In genomic region chr19:53850166-53850922, GRCm38 (mm10) we compare ENCODE assay signal across 8 mouse cellular contexts. TPM values are rescaled to one million over a fixed set of nuclear protein-coding genes. Genes with fewer than 3 reads are reported as not detected.
DNase-seq lines count a peak whose midpoint lies in the region; ATAC-seq and TF ChIP-seq lines count a peak whose summit lies in the region.

No protein-coding gene starts in this region.

- 0 out of 2 replicates have a peak overlapping the region, but pooled peaks have one; percentile 13 for H3K27ac ChIP-seq in neural tube, embryonic 13.5 days (replicated peaks)
- H3K27ac ChIP-seq in heart, adult 2 months, result peak overlapping the region; percentile 72
- peak overlapping the region; percentile 2; the same call in 1 of the 2 replicates for H3K27ac ChIP-seq in intestine, postnatal 0 days (ENCODE audit: low read depth, low read length)
- peak overlapping the region; percentile 86 for H3K27ac ChIP-seq in lung, embryonic 14.5 days (ENCODE audit: low read depth)
- peak overlapping the region; percentile 87 for H3K27ac ChIP-seq in stomach, postnatal 0 days (replicated peaks)

- H3K9ac ChIP-seq in neural tube, embryonic 13.5 days, result no peak overlapping the region
- H3K9ac ChIP-seq in heart, adult 2 months (ENCODE audit: low read depth, low read length), result no peak overlapping the region
- H3K9ac ChIP-seq in intestine, postnatal 0 days (ENCODE audit: low read depth, low read length), result no peak overlapping the region
- H3K9ac ChIP-seq in lung, embryonic 14.5 days, result no peak overlapping the region
- H3K9ac ChIP-seq in stomach, postnatal 0 days (ENCODE audit: low read length), result 0 out of 2 replicates have a peak overlapping the region, but pooled peaks have one; percentile 1

- no peak for DNase-seq in neural tube, embryonic 10.5 days (ENCODE audit: extremely low spot score, low spot score)
- peak; percentile 58 to 69 for DNase-seq in cerebellum, postnatal 36 days
- peak; percentile 70 to 79 for DNase-seq in heart, adult 2 months
- peak; percentile 86 for DNase-seq in lung, embryonic 14.5 days
- peak; percentile 83 for DNase-seq in stomach, postnatal 0 days (ENCODE audit: low spot score)

- no peaks in the 10 kb centered on the region for H3K79me2 ChIP-seq in heart, adult 2 months (replicated peaks; ENCODE audit: control insufficient read depth, insufficient read depth, low read length)

- H3K9me3 ChIP-seq in neural tube, embryonic 13.5 days, result no peaks in the 10 kb centered on the region
- H3K9me3 ChIP-seq in intestine, postnatal 0 days (ENCODE audit: control insufficient read depth), result no peaks in the 10 kb centered on the region
- no peaks in the 10 kb centered on the region for H3K9me3 ChIP-seq in lung, embryonic 14.5 days (ENCODE audit: low read depth, low read length)
- H3K9me3 ChIP-seq in stomach, postnatal 0 days (ENCODE audit: control insufficient read depth, low read length), result no peaks in the 10 kb centered on the region

- no peak for TF ChIP-seq CTCF in heart, adult 2 months (IDR thresholded peaks at IDR 0.05)
- TF ChIP-seq CTCF in intestine, postnatal 0 days (IDR thresholded peaks at IDR 0.05; ENCODE audit: low read depth), result no peak
- no peak for TF ChIP-seq CTCF in lung, embryonic 14.5 days (IDR thresholded peaks at IDR 0.05; ENCODE audit: low read depth)
- no peak for TF ChIP-seq CTCF in stomach, postnatal 0 days (IDR thresholded peaks at IDR 0.05; ENCODE audit: low read depth)

- TF ChIP-seq EP300 in heart, adult 2 months (IDR thresholded peaks at IDR 0.05; ENCODE audit: insufficient read depth, low read depth, low read length), result peak; percentile 77; the same call in 1 of the 2 replicates
- peak; percentile 40 for TF ChIP-seq EP300 in stomach, postnatal 0 days (optimal IDR thresholded peaks at IDR 0.05)

- WGBS in neural tube, embryonic 13.5 days, result 60% methylated on average over 18 of the region's 18 CpGs
- WGBS in heart, adult 2 months, result 19% methylated on average over 18 of the region's 18 CpGs
- WGBS in intestine, postnatal 0 days, result 38% methylated on average over 18 of the region's 18 CpGs
- 24% methylated on average over 18 of the region's 18 CpGs for WGBS in lung, embryonic 14.5 days
- 25% methylated on average over 18 of the region's 18 CpGs for WGBS in stomach, postnatal 0 days

- H3K4me1 ChIP-seq in neural tube, embryonic 13.5 days (replicated peaks), result peaks cover 42% of the 10 kb centered on the region
- H3K4me1 ChIP-seq in heart, adult 2 months (ENCODE audit: control insufficient read depth, insufficient read depth, low read length), result peaks cover 21% of the 10 kb centered on the region
- peaks cover 9% of the 10 kb centered on the region; the same call in 1 of the 2 replicates for H3K4me1 ChIP-seq in intestine, postnatal 0 days (replicated peaks; ENCODE audit: control insufficient read depth, insufficient read depth, low read length)
- H3K4me1 ChIP-seq in lung, embryonic 14.5 days (ENCODE audit: insufficient read depth), result peaks cover 25% of the 10 kb centered on the region
- peaks cover 22% of the 10 kb centered on the region for H3K4me1 ChIP-seq in stomach, postnatal 0 days (replicated peaks; ENCODE audit: control insufficient read depth, insufficient read depth)

- intact Hi-C loops in heart, adult 2 months (cut with DNase I), result loop anchor here (5.0 kb wide), 1 partner anchor 52 kb away; no protein-coding TSS in a partner anchor

- H3K36me3 ChIP-seq in neural tube, embryonic 13.5 days, result no peaks in the 10 kb centered on the region
- peaks cover 22% of the 10 kb centered on the region for H3K36me3 ChIP-seq in heart, adult 2 months (ENCODE audit: control insufficient read depth, insufficient read depth, low read length)
- H3K36me3 ChIP-seq in intestine, postnatal 0 days (ENCODE audit: control insufficient read depth, insufficient read depth), result no peaks in the 10 kb centered on the region
- H3K36me3 ChIP-seq in lung, embryonic 14.5 days (ENCODE audit: insufficient read depth), result no peaks in the 10 kb centered on the region
- H3K36me3 ChIP-seq in stomach, postnatal 0 days (ENCODE audit: control insufficient read depth, insufficient read depth, low read length), result no peaks in the 10 kb centered on the region

- no peak overlapping the region for H3K4me3 ChIP-seq in neural tube, embryonic 13.5 days
- H3K4me3 ChIP-seq in heart, adult 2 months, result no peak overlapping the region
- H3K4me3 ChIP-seq in intestine, postnatal 0 days (ENCODE audit: low read depth, low read length), result no peak overlapping the region
- H3K4me3 ChIP-seq in lung, embryonic 14.5 days (ENCODE audit: low read depth, low read length), result no peak overlapping the region
- H3K4me3 ChIP-seq in stomach, postnatal 0 days (ENCODE audit: low read depth, low read length), result no peak overlapping the region

- H3K27me3 ChIP-seq in neural tube, embryonic 13.5 days, result peaks cover 49% of the 10 kb centered on the region
- no peaks in the 10 kb centered on the region for H3K27me3 ChIP-seq in heart, adult 2 months (ENCODE audit: control insufficient read depth, insufficient read depth, low read length)
- H3K27me3 ChIP-seq in intestine, postnatal 0 days (replicated peaks; ENCODE audit: control insufficient read depth, insufficient read depth, low read length), result no peaks in the 10 kb centered on the region
- no peaks in the 10 kb centered on the region for H3K27me3 ChIP-seq in lung, embryonic 14.5 days (ENCODE audit: insufficient read depth, low read length)
- no peaks in the 10 kb centered on the region for H3K27me3 ChIP-seq in stomach, postnatal 0 days (ENCODE audit: control insufficient read depth, insufficient read depth, low read length)

- no peak; the same call in 1 of the 2 replicates for TF ChIP-seq POLR2A in heart, adult 2 months (IDR thresholded peaks at IDR 0.05; ENCODE audit: insufficient read depth, low read depth, low read length)

- ATAC-seq in neural tube, embryonic 13.5 days (ENCODE audit: low read depth), result no peak
- no peak for ATAC-seq in intestine, postnatal 0 days
- ATAC-seq in lung, embryonic 14.5 days (ENCODE audit: insufficient read depth), result peak; percentile 64
- ATAC-seq in stomach, postnatal 0 days (ENCODE audit: low FRiP score, low TSS enrichment), result peak; percentile 36
- no peak for ATAC-seq in granulocyte monocyte progenitor cell, adult 5-6 weeks (replicated peaks; ENCODE audit: poor library complexity, severe bottlenecking)

- 0 out of 2 replicates have a peak overlapping the region, but pooled peaks have one; percentile 2 for H3K4me2 ChIP-seq in neural tube, embryonic 13.5 days
- H3K4me2 ChIP-seq in intestine, postnatal 0 days (replicated peaks; ENCODE audit: low read depth), result no peak overlapping the region; the same call in 1 of the 2 replicates
- peak overlapping the region; percentile 20 for H3K4me2 ChIP-seq in lung, embryonic 14.5 days
- no peak overlapping the region for H3K4me2 ChIP-seq in stomach, postnatal 0 days (replicated peaks; ENCODE audit: low read depth)

RNA-seq across cellular contexts. Expression of gene Pdcd4, which starts 41.7 kb away (rescaled TPM):
- 80.5 and 82.1 TPM in 2 replicates for polyA plus RNA-seq in neural tube, embryonic 13.5 days (2015; fragmentation: Nextera tagmentation; extraction: Ambion mirVana)
- total RNA-seq in heart, adult 2 months (2021), result 10 to 100 TPM; 21.1 to 22.9 TPM
- polyA plus RNA-seq in heart, adult 2 months (2012; rRNA removed), result 4.2 and 8.0 TPM in 2 replicates
- 65.5 and 75.2 TPM in 2 replicates for polyA plus RNA-seq in intestine, postnatal 0 days (2015; fragmentation: Nextera tagmentation; extraction: Ambion mirVana)
- polyA plus RNA-seq in lung, embryonic 14.5 days (2014; fragmentation: Nextera tagmentation; extraction: Ambion mirVana), result 101 and 104 TPM in 2 replicates
- 204 and 217 TPM in 2 replicates for polyA plus RNA-seq in stomach, postnatal 0 days (2015; fragmentation: Nextera tagmentation; extraction: Ambion mirVana)
- 267 and 284 TPM in 2 replicates for total RNA-seq in granulocyte monocyte progenitor cell, adult 5-6 weeks (2014; fragmentation: Nextera tagmentation)
- total RNA-seq in granulocyte monocyte progenitor cell, adult 5-6 weeks (2017), result 437 and 499 TPM in 2 replicates

Comparison
In these comparisons a context has a peak if more than half of its experiments do, and no peak if none do; other contexts are left out.
1. ATAC-seq: peak in lung, embryonic 14.5 days (single experiment) and stomach, postnatal 0 days (single experiment); none in neural tube, embryonic 13.5 days (single experiment), intestine, postnatal 0 days (single experiment) and granulocyte monocyte progenitor cell, adult 5-6 weeks (single experiment).
2. H3K27ac ChIP-seq: peak in every context shown above with its lines; median percentile 87 in stomach, postnatal 0 days; 86 in lung, embryonic 14.5 days; 72 in heart, adult 2 months; 13 in neural tube, embryonic 13.5 days; 2 in intestine, postnatal 0 days.
3. H3K4me2 ChIP-seq: peak in neural tube, embryonic 13.5 days (single experiment) and lung, embryonic 14.5 days (single experiment); none in intestine, postnatal 0 days (single experiment) and stomach, postnatal 0 days (single experiment).